Mouse (Mus musculus) lung, embryonic 15.5 days (tissue): ENCODE measurements around the gene Osgin1. TPM values are rescaled to one million over a fixed set of nuclear protein-coding genes. Genes with fewer than 3 reads are reported as not detected.

ENCODE experiments used
- ATAC-seq: fragments of 200-750 bp; cut with Nextera tagmentation; 2 replicates; pipeline ENCODE4 v1.8.0; 2017; ENCODE audit warnings: moderate number of reproducible peaks, borderline replicate concordance; ENCODE audit not compliant: low FRiP score, low TSS enrichment; ENCODE audit errors: extremely low read depth
- H3K27ac ChIP-seq: fragments of 300-500 bp; sonication (generic); 2 replicates; pipeline ENCODE4 v1.5.1; 2015; ENCODE audit warnings: moderate library complexity, mild to moderate bottlenecking, inconsistent platforms
- H3K27me3 ChIP-seq: fragments of 300-500 bp; sonication (generic); 2 replicates; pipeline ENCODE4 v1.6.1; 2015; ENCODE audit warnings: inconsistent platforms
- H3K36me3 ChIP-seq: fragments of 300-500 bp; sonication (generic); 2 replicates; pipeline ENCODE4 v1.6.1; 2015; ENCODE audit warnings: inconsistent platforms
- H3K4me1 ChIP-seq: fragments of 300-500 bp; sonication (generic); 2 replicates; pipeline ENCODE4 v1.6.1; 2015; ENCODE audit warnings: inconsistent platforms
- H3K4me2 ChIP-seq: fragments of 300-500 bp; sonication (generic); 2 replicates; pipeline ENCODE4 v1.6.1; 2015; ENCODE audit warnings: inconsistent platforms, mild to moderate bottlenecking, moderate library complexity
- H3K4me3 ChIP-seq: fragments of 300-500 bp; sonication (generic); 2 replicates; pipeline ENCODE4 v1.5.1; 2015; ENCODE audit warnings: mild to moderate bottlenecking, inconsistent platforms
- H3K9ac ChIP-seq: fragments of 300-500 bp; sonication (generic); 2 replicates; pipeline ENCODE4 v1.6.1; 2015; ENCODE audit warnings: inconsistent platforms
- H3K9me3 ChIP-seq: fragments of 300-500 bp; sonication (generic); 2 replicates; pipeline ENCODE4 v1.6.1; 2016; ENCODE audit warnings: inconsistent platforms
- WGBS: fragments of 180-500 bp; shearing (Covaris S2); methylation state at CpG from one replicate; pipeline ENCODE4 v1.1.7; 2015; 5-methylcytosine and 5-hydroxymethylcytosine counted together
- polyA plus RNA-seq: library from polyadenylated mRNA; unstranded; fragments of >200 nt; fragmentation: Nextera tagmentation; extraction: Ambion mirVana; gene quantifications from 2 replicates; pipeline ENCODE4 v1.2.1, GENCODE M21; 2015

Gene Osgin1
- polyA plus RNA-seq, 1 experiment from 2014 or later, result 1.7 TPM

GRCm38 (mm10) chr8:119478684-119479083 is 44.8 kb downstream of the Osgin1 start:
- 21% methylated on average over 5 of the region's 5 CpGs for WGBS
- Histone ChIP-seq H3K9me3 (no peaks in the 10 kb centered on the region), H3K36me3 (no peaks in the 10 kb centered on the region), H3K9ac (no peak overlapping the region), H3K27ac (no peak overlapping the region), H3K27me3 (no peaks in the 10 kb centered on the region), H3K4me1 (no peaks in the 10 kb centered on the region), H3K4me2 (no peak overlapping the region), H3K4me3 (no peak overlapping the region)
- ATAC-seq, result no peak

- no peaks in the 10 kb centered on the region for H3K4me1 ChIP-seq
- WGBS, result 78% methylated on average over 11 of the region's 11 CpGs
- no peak for ATAC-seq
These were observed 50.4 kb downstream of the Osgin1 start for GRCm38 (mm10) chr8:119484145-119484896.

GRCm38 (mm10) chr8:119487093-119487492 is 53.2 kb downstream of the Osgin1 start:
- Histone ChIP-seq H3K9me3 (no peaks in the 10 kb centered on the region), H3K9ac (no peak overlapping the region), H3K4me1 (peaks cover 10% of the 10 kb centered on the region), H3K36me3 (no peaks in the 10 kb centered on the region), H3K27ac (no peak overlapping the region), H3K4me2 (no peak overlapping the region), H3K27me3 (no peaks in the 10 kb centered on the region), H3K4me3 (no peak overlapping the region)
- 72% methylated on average over 7 of the region's 7 CpGs for WGBS
- no peak for ATAC-seq

More at GRCm38 (mm10) chr8:119484145-119484896, 50.4 kb downstream of the Osgin1 start:
- Histone ChIP-seq H3K9me3 (no peaks in the 10 kb centered on the region), H3K9ac (no peak overlapping the region), H3K27ac (no peak overlapping the region), H3K36me3 (no peaks in the 10 kb centered on the region), H3K4me2 (no peak overlapping the region), H3K27me3 (no peaks in the 10 kb centered on the region), H3K4me3 (no peak overlapping the region)

Other genes with a start within 250 kb of the Osgin1 start
- gene Hsbp1, start 89.6 kb upstream of the Osgin1 start, polyA plus RNA-seq, result 332 and 337 TPM in 2 replicates
- 14.8 and 15.8 TPM in 2 replicates for gene Mlycd, start 39.2 kb upstream of the Osgin1 start, polyA plus RNA-seq
- 1.4 and 1.6 TPM in 2 replicates for gene Necab2, start 12.6 kb downstream of the Osgin1 start, polyA plus RNA-seq
- gene Slc38a8, start 67.6 kb downstream of the Osgin1 start, polyA plus RNA-seq, result not detected in 2 replicates
- gene Mbtps1, start 124.6 kb downstream of the Osgin1 start, polyA plus RNA-seq, result 119 and 125 TPM in 2 replicates
- 26.3 and 31.6 TPM in 2 replicates for gene Hsdl1, start 141.1 kb downstream of the Osgin1 start, polyA plus RNA-seq
- gene Dnaaf1, start 141.1 kb downstream of the Osgin1 start, polyA plus RNA-seq, result 1.1 and 1.4 TPM in 2 replicates
- 10.0 and 10.6 TPM in 2 replicates for gene Taf1c, start 171.1 kb downstream of the Osgin1 start, polyA plus RNA-seq
- gene Adad2, start 178.6 kb downstream of the Osgin1 start, polyA plus RNA-seq, result 0.08 TPM in 1 of 2 replicates, not detected in the other
- 0.05 and 0.10 TPM in 2 replicates for gene Kcng4, start 201.6 kb downstream of the Osgin1 start, polyA plus RNA-seq
- gene Wfdc1, start 232.2 kb downstream of the Osgin1 start, polyA plus RNA-seq, result 6.3 and 6.6 TPM in 2 replicates